8 mouse cellular contexts compared by ENCODE assay signal in the genomic region with DNA sequence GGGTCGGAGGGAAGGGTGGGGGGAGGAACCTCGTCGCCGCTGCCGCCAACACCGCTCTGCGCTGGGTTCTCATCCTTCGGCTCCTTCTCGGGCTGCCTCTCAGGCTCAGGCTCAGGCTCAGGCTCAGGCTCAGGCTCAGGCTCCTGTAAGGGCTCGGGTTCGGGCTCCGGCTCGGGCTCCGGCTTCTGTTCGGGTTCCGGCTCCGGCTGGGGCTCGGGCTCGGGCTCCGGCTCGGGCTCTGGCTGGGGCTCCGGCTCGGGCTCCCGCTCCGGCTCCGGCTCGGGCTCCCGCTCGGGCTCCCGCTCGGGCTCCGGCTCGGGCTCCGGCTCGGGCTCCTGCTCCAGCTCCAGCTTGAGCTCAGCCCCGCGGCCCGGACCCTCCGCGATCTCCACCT. TPM values are rescaled to one million over a fixed set of nuclear protein-coding genes. Genes with fewer than 3 reads are reported as not detected.
DNase-seq lines count a peak whose midpoint lies in the region; ATAC-seq and TF ChIP-seq lines count a peak whose summit lies in the region.

No protein-coding gene starts in this region.

- peak overlapping the region; percentile 64 for H3K4me3 ChIP-seq in layer of hippocampus, adult 2 months
- H3K4me3 ChIP-seq in cortical plate, adult 2 months (ENCODE audit: insufficient read depth, low read length): peak overlapping the region; percentile 50
- H3K4me3 ChIP-seq in hindbrain, embryonic 12.5 days: peak overlapping the region; percentile 55
- H3K4me3 ChIP-seq in midbrain, embryonic 14.5 days (replicated peaks; ENCODE audit: low read depth, low read length): peak overlapping the region; percentile 53

- H3K4me1 ChIP-seq in cortical plate, adult 2 months (ENCODE audit: control insufficient read depth, insufficient read depth, low read length): peaks cover 2% of the 10 kb centered on the region; the same call in 1 of the 2 replicates
- peaks cover 4% of the 10 kb centered on the region; the same call in 1 of the 2 replicates for H3K4me1 ChIP-seq in hindbrain, embryonic 12.5 days
- H3K4me1 ChIP-seq in midbrain, embryonic 14.5 days (ENCODE audit: control insufficient read depth, insufficient read depth, low read length): 0 out of 2 replicates have a peak, but pooled peaks cover 2% of the 10 kb centered on the region

- ATAC-seq in hindbrain, embryonic 12.5 days (ENCODE audit: low FRiP score): peak; percentile 41; the same call in 1 of the 2 replicates
- peak; percentile 40; the same call in 1 of the 2 replicates for ATAC-seq in midbrain, embryonic 14.5 days (ENCODE audit: low FRiP score, low TSS enrichment)

- no peaks in the 10 kb centered on the region for H3K36me3 ChIP-seq in hindbrain, embryonic 12.5 days
- no peaks in the 10 kb centered on the region for H3K36me3 ChIP-seq in midbrain, embryonic 14.5 days (ENCODE audit: control insufficient read depth, insufficient read depth, low read length)

- H3K27ac ChIP-seq in layer of hippocampus, adult 2 months: peak overlapping the region; percentile 85
- H3K27ac ChIP-seq in cortical plate, adult 2 months (ENCODE audit: insufficient read depth, low read length): peak overlapping the region; percentile 63
- peak overlapping the region; percentile 86 for H3K27ac ChIP-seq in hindbrain, embryonic 12.5 days
- peak overlapping the region; percentile 86 for H3K27ac ChIP-seq in midbrain, embryonic 14.5 days (replicated peaks; ENCODE audit: low read depth, low read length)

- no peak for DNase-seq in layer of hippocampus, adult 2 months (ENCODE audit: low spot score in 2 of 2)
- no peak for DNase-seq in layer of hippocampus, adult 9-10 months (ENCODE audit: low spot score)
- DNase-seq in midbrain, embryonic 14.5 days: no peak
- DNase-seq in layer of hippocampus, postnatal 36 days: no peak
- DNase-seq in testis, postnatal 14 days (ENCODE audit: low spot score): no peak
- no peak for DNase-seq in right cerebral cortex, postnatal 36 days (ENCODE audit: low spot score in 2 of 2)

- H3K9me3 ChIP-seq in hindbrain, embryonic 12.5 days (replicated peaks): no peaks in the 10 kb centered on the region
- H3K9me3 ChIP-seq in midbrain, embryonic 14.5 days (ENCODE audit: control insufficient read depth, low read length): no peaks in the 10 kb centered on the region

- H3K27me3 ChIP-seq in hindbrain, embryonic 12.5 days: no peaks in the 10 kb centered on the region
- H3K27me3 ChIP-seq in midbrain, embryonic 14.5 days (ENCODE audit: control insufficient read depth, insufficient read depth, low read length): no peaks in the 10 kb centered on the region

- H3K4me2 ChIP-seq in hindbrain, embryonic 12.5 days (replicated peaks): peak overlapping the region; percentile 75
- peak overlapping the region; percentile 65 for H3K4me2 ChIP-seq in midbrain, embryonic 14.5 days (ENCODE audit: low read length)

- TF ChIP-seq CTCF in layer of hippocampus, adult 2 months (conservative IDR thresholded peaks at IDR 0.05): no peak
- no peak for TF ChIP-seq CTCF in cortical plate, adult 2 months (IDR thresholded peaks at IDR 0.05; ENCODE audit: extremely low read depth, insufficient read depth, low read length)

- H3K9ac ChIP-seq in hindbrain, embryonic 12.5 days: peak overlapping the region; percentile 72
- H3K9ac ChIP-seq in midbrain, embryonic 14.5 days (replicated peaks; ENCODE audit: low read length): peak overlapping the region; percentile 66

- TF ChIP-seq POLR2A in cortical plate, adult 2 months (IDR thresholded peaks at IDR 0.05; ENCODE audit: extremely low read depth, insufficient read depth, low read length): no peak

- WGBS in hindbrain, embryonic 12.5 days: 13% methylated on average over 38 of the region's 40 CpGs
- WGBS in midbrain, embryonic 14.5 days: 27% methylated on average over 40 of the region's 40 CpGs

RNA-seq across cellular contexts. Expression of a gene that starts 0.3 kb away (rescaled TPM):
- total RNA-seq in layer of hippocampus, adult 2 months (2021): 10 to 100 TPM; 14.4 to 14.6 TPM
- 6.3 and 6.6 TPM in 2 replicates for polyA plus RNA-seq in cortical plate, adult 2 months (2012; rRNA removed)
- polyA plus RNA-seq in hindbrain, embryonic 12.5 days (2016; fragmentation: Nextera tagmentation; extraction: Ambion mirVana): 2.0 and 2.6 TPM in 2 replicates
- polyA plus RNA-seq in midbrain, embryonic 14.5 days (2014; fragmentation: Nextera tagmentation; extraction: Ambion mirVana): 0.86 and 1.3 TPM in 2 replicates
- total RNA-seq in layer of hippocampus, postnatal 36 days (2021): 10 to 100 TPM; 14.4 to 15.1 TPM

RNA-seq across cellular contexts. Expression of a gene that starts 56.2 kb away (rescaled TPM):
- total RNA-seq in layer of hippocampus, adult 2 months (2021): 1 to 10 TPM; 5.7 to 6.9 TPM
- 4.0 and 4.2 TPM in 2 replicates for polyA plus RNA-seq in cortical plate, adult 2 months (2012; rRNA removed)
- polyA plus RNA-seq in hindbrain, embryonic 12.5 days (2016; fragmentation: Nextera tagmentation; extraction: Ambion mirVana): 13.5 and 17.4 TPM in 2 replicates
- polyA plus RNA-seq in midbrain, embryonic 14.5 days (2014; fragmentation: Nextera tagmentation; extraction: Ambion mirVana): 7.7 and 12.2 TPM in 2 replicates
- 1 to 10 TPM; 6.5 to 7.9 TPM for total RNA-seq in layer of hippocampus, postnatal 36 days (2021)
